Mouse (Mus musculus) intestine, postnatal 0 days (tissue): ENCODE results near the gene Adamtsl4. TPM values are rescaled to one million over a fixed set of nuclear protein-coding genes. Genes with fewer than 3 reads are reported as not detected.

Source experiments
- ATAC-seq: fragments of 200-750 bp; cut with Nextera tagmentation; 2 replicates; pipeline ENCODE4 v1.8.0; 2017; ENCODE audit warnings: mild to moderate bottlenecking, moderate TSS enrichment, moderate library complexity
- H3K27ac ChIP-seq: fragments of 300-500 bp; sonication (generic); 2 replicates; pipeline ENCODE4 v1.5.1; 2014; ENCODE audit warnings: mild to moderate bottlenecking, low read depth, low read length, moderate library complexity
- H3K27me3 ChIP-seq: fragments of 300-500 bp; sonication (generic); replicated peaks from 2 replicates; pipeline ENCODE4 v1.6.1; 2014; ENCODE audit warnings: low read length, mixed read lengths; ENCODE audit not compliant: control insufficient read depth, insufficient read depth
- H3K36me3 ChIP-seq: fragments of 300-500 bp; sonication (generic); 2 replicates; pipeline ENCODE4 v1.6.1; 2014; ENCODE audit warnings: mild to moderate bottlenecking, moderate library complexity; ENCODE audit not compliant: control insufficient read depth, insufficient read depth
- H3K4me1 ChIP-seq: fragments of 300-500 bp; sonication (generic); replicated peaks from 2 replicates; pipeline ENCODE4 v1.6.1; 2014; ENCODE audit warnings: antibody characterized with exemption, low read length, mixed read lengths; ENCODE audit not compliant: control insufficient read depth, insufficient read depth
- H3K4me2 ChIP-seq: fragments of 300-500 bp; sonication (generic); replicated peaks from 2 replicates; pipeline ENCODE4 v1.6.1; 2014; ENCODE audit warnings: low read depth, mild to moderate bottlenecking, moderate library complexity
- H3K4me3 ChIP-seq: fragments of 300-500 bp; sonication (generic); 2 replicates; pipeline ENCODE4 v1.5.1; 2014; ENCODE audit warnings: low read depth, low read length
- H3K9ac ChIP-seq: fragments of 300-500 bp; sonication (generic); 2 replicates; pipeline ENCODE4 v1.6.1; 2014; ENCODE audit warnings: mild to moderate bottlenecking, low read depth, low read length
- H3K9me3 ChIP-seq: fragments of 300-500 bp; sonication (generic); 2 replicates; pipeline ENCODE4 v1.6.1; 2016; ENCODE audit warnings: mixed run types; ENCODE audit not compliant: control insufficient read depth
- CTCF ChIP-seq: sonication (generic); IDR thresholded peaks from 2 replicates; pipeline ENCODE4 v1.5.1; 2016; ENCODE audit warnings: low read depth, mild to moderate bottlenecking, control low read depth, antibody characterized with exemption, moderate library complexity
- WGBS: fragments of 180-500 bp; shearing (Covaris S2); extraction: QIAGEN DNeasy Blood & Tissue Kit; methylation state at CpG from one replicate; pipeline ENCODE4 v1.1.7; 2014; 5-methylcytosine and 5-hydroxymethylcytosine counted together
- polyA plus RNA-seq: library from polyadenylated mRNA; unstranded; fragments of >200 nt; fragmentation: Nextera tagmentation; extraction: Ambion mirVana; gene quantifications from 2 replicates; pipeline ENCODE4 v1.2.1, GENCODE M21; 2015

The Adamtsl4 gene
- polyA plus RNA-seq, 1 experiment from 2014 or later: 3.8 TPM

- H3K27ac ChIP-seq: no peak overlapping the region
- no peaks in the 10 kb centered on the region for H3K9me3 ChIP-seq
- ATAC-seq: no peak
- peaks cover 11% of the 10 kb centered on the region; the same call in 1 of the 2 replicates for H3K36me3 ChIP-seq
- no peaks in the 10 kb centered on the region for H3K4me1 ChIP-seq
- peak; percentile 49 for TF ChIP-seq CTCF
- H3K27me3 ChIP-seq: no peaks in the 10 kb centered on the region
- H3K4me3 ChIP-seq: no peak overlapping the region
- no peak overlapping the region for H3K4me2 ChIP-seq
- H3K9ac ChIP-seq: no peak overlapping the region
- WGBS: 89% methylated on average over 4 of the region's 4 CpGs
Measured at GRCm38 (mm10) chr3:95731802-95732201, 44.1 kb upstream of the Adamtsl4 start.

GRCm38 (mm10) chr3:95730431-95730830 lies 42.7 kb upstream of the Adamtsl4 start:
- no peaks in the 10 kb centered on the region for H3K27me3 ChIP-seq
- H3K4me1 ChIP-seq: no peaks in the 10 kb centered on the region
- no peak overlapping the region for H3K4me2 ChIP-seq
- no peak for TF ChIP-seq CTCF
- no peak for ATAC-seq
- 0 out of 2 replicates have a peak, but pooled peaks cover 2% of the 10 kb centered on the region for H3K36me3 ChIP-seq
- H3K27ac ChIP-seq: no peak overlapping the region
- H3K9ac ChIP-seq: no peak overlapping the region
- WGBS: 84% methylated on average over 7 of the region's 7 CpGs
- no peak overlapping the region for H3K4me3 ChIP-seq
- no peaks in the 10 kb centered on the region for H3K9me3 ChIP-seq

DNA sequence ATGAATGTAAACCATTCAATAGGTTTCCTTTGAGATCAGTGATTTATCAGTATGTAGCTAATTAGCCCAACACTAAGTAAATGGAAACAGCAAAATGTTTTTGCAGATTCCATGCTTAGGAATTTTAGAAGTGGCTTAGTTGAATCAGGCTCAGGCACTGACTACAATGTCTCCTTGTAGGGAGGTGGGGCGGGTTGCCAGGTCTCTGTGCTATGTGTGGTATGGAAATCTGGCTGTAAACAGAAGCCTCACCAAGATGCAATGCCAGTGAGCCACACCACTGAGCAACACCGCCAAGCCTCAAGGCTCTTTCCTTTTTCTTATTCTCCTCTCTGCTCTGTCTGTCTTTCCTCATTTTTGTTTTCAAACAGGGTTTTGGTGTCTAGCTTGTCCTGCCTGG lies 41.2 kb upstream of the Adamtsl4 start:
- TF ChIP-seq CTCF: no peak
- 76% methylated on average over 2 of the region's 2 CpGs for WGBS
- H3K4me2 ChIP-seq: no peak overlapping the region
- no peak overlapping the region for H3K4me3 ChIP-seq
- no peaks in the 10 kb centered on the region for H3K4me1 ChIP-seq
- H3K9me3 ChIP-seq: no peaks in the 10 kb centered on the region
- no peak for ATAC-seq
- no peak overlapping the region for H3K27ac ChIP-seq
- no peak overlapping the region for H3K9ac ChIP-seq
- H3K36me3 ChIP-seq: no peaks in the 10 kb centered on the region
- no peaks in the 10 kb centered on the region for H3K27me3 ChIP-seq

DNA sequence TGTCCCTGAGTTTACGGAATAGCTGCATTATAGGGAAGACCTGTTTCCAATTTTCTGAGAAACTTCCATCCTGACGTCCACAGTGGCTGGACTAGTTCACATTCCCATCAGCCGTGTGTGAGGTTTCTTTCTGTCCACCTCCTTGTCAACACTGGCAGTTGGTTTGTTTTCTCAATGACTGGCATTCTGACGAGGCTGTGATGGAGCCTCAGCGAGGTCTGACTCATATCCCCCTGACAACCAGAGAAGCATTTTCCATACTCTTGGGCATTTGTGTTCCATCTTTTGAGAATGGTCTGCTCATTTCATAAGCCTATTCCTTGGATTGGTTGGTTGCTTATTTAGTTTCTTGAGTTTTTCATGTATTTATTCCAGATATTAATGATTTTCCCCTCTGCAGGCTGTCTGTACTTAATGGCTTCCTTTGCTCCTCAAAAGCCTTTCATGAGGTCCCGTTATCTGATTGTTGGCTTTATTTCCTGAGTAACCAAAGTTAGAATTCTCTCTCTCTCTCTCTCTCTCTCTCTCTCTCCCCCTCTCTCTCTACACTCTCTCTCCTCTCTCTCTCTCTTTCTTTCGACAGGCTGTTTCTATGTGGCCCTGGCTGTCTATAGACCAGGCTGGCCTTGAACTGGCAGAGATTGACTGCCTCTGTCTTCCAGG lies 39.1 kb upstream of the Adamtsl4 start:
- no peak for ATAC-seq
- Histone ChIP-seq H3K4me2 (no peak overlapping the region), H3K4me1 (no peaks in the 10 kb centered on the region), H3K36me3 (no peaks in the 10 kb centered on the region), H3K9ac (no peak overlapping the region), H3K27me3 (no peaks in the 10 kb centered on the region), H3K9me3 (no peaks in the 10 kb centered on the region), H3K4me3 (no peak overlapping the region), H3K27ac (no peak overlapping the region)
- no peak for TF ChIP-seq CTCF
- WGBS: 60% methylated on average over 7 of the region's 7 CpGs

DNA sequence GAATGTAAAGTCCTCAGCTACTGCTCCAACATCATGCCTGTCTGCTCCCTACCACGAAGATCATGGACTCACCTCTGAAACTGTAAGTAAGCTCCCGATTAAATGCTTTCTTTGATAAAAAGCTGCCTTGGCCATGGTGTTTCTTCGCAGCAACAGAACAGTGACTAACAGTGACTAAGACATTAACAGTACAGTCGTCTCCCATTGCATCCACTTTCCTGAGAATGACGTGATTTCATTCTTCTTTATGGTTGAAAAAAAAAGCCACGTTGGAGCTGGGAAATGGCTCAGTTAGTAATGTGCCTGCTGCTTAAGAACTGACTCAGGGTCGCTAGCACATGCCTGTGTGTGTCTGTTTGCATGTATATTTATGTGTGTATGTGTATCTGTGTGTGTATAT lies 38.1 kb upstream of the Adamtsl4 start:
- Histone ChIP-seq H3K4me2 (no peak overlapping the region), H3K9ac (no peak overlapping the region), H3K9me3 (no peaks in the 10 kb centered on the region), H3K4me3 (no peak overlapping the region), H3K4me1 (no peaks in the 10 kb centered on the region), H3K27ac (no peak overlapping the region), H3K27me3 (no peaks in the 10 kb centered on the region), H3K36me3 (no peaks in the 10 kb centered on the region)
- TF ChIP-seq CTCF: no peak
- no peak for ATAC-seq
- WGBS: 82% methylated on average over 7 of the region's 7 CpGs

GRCm38 (mm10) chr3:95722386-95722785 lies 34.7 kb upstream of the Adamtsl4 start:
- Histone ChIP-seq H3K27ac (no peak overlapping the region), H3K4me3 (no peak overlapping the region), H3K36me3 (no peaks in the 10 kb centered on the region), H3K9ac (no peak overlapping the region), H3K4me2 (no peak overlapping the region), H3K27me3 (no peaks in the 10 kb centered on the region), H3K9me3 (no peaks in the 10 kb centered on the region), H3K4me1 (no peaks in the 10 kb centered on the region)
- no peak for TF ChIP-seq CTCF
- no peak for ATAC-seq
- 79% methylated on average over 3 of the region's 3 CpGs for WGBS

DNA sequence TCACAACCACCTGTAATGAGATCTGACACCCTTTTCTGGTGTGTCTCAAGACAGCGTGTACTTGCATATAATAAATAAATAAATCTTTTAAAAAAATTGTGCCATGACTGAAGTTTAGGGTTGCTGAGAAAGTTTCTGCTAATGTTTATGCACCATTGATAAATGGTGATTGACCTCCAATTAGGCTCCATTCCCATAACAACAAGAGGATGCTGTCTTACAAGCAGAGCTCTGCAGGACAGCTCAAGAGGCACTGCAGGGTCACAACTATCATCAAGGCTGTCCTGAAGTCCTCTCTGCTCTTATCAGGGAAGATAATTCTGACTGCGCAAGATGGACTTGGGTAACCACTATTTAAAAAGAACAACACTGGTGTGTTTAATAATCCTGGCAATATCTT lies 30.4 kb upstream of the Adamtsl4 start:
- H3K4me3 ChIP-seq: no peak overlapping the region
- H3K9ac ChIP-seq: no peak overlapping the region
- no peaks in the 10 kb centered on the region for H3K27me3 ChIP-seq
- no peak for ATAC-seq
- H3K36me3 ChIP-seq: no peaks in the 10 kb centered on the region
- no peak overlapping the region for H3K4me2 ChIP-seq
- no peaks in the 10 kb centered on the region for H3K4me1 ChIP-seq
- 0 out of 2 replicates have a peak, but pooled peaks cover 3% of the 10 kb centered on the region for H3K9me3 ChIP-seq
- no peak overlapping the region for H3K27ac ChIP-seq
- 53% methylated on average over 2 of the region's 2 CpGs for WGBS
- no peak for TF ChIP-seq CTCF
